Comparison of ENCODE assay signal across 20 mouse cellular contexts in genomic region chr3:14999914-15000313, GRCm38 (mm10).
A peak's percentile ranks its signal among the peaks of the same experiment; 100 is the strongest.
DNase-seq lines count a peak whose midpoint lies in the region; ATAC-seq lines count a peak whose summit lies in the region.
"Had no signal": no experiment of that assay in that cellular context is flagged by ENCODE, and none has a peak within 500 bp of the region (broad histone marks: within the 10 kb centered on the region; RNA-seq: fewer than 3 reads in every experiment).

No protein-coding gene starts in this region.

- H3K4me1 ChIP-seq in hindbrain, embryonic 16.5 days (ENCODE audit: control insufficient read depth, insufficient read depth, low read depth, low read length), result no peaks in the 10 kb centered on the region
- H3K4me1 ChIP-seq in hindbrain, embryonic 11.5 days (replicated peaks; ENCODE audit: control insufficient read depth, insufficient read depth, low read length), result no peaks in the 10 kb centered on the region
- H3K4me1 ChIP-seq: embryonic facial prominence, embryonic 12.5 days; forebrain, embryonic 13.5 days; forebrain, embryonic 15.5 days had no signal

- DNase-seq in ES-CJ7 (ENCODE audit: low read depth, low spot score), result peak; percentile 98
- DNase-seq in R1 (ENCODE audit: low read depth, low spot score), result peak; percentile 100
- DNase-seq in frontal cortex, postnatal 36 days (ENCODE audit: low spot score in 2 of 2), result no peak
- DNase-seq in hindbrain, embryonic 11.5 days (ENCODE audit: low spot score), result no peak
- DNase-seq: adrenal gland, adult 2 months; adrenal gland, postnatal 14 days; adrenal gland, postnatal 36 days; cerebellum, adult 11-12 months; cerebellum, adult 2 months; cerebellum, adult 9-10 months; cerebellum, postnatal 10 days; cerebellum, postnatal 25 days; forebrain, postnatal 0 days had no signal

- H3K4me3 ChIP-seq in hindbrain, embryonic 16.5 days (ENCODE audit: low read length), result no peak overlapping the region
- H3K4me3 ChIP-seq in hindbrain, embryonic 11.5 days (ENCODE audit: low read depth, low read length), result no peak overlapping the region
- H3K4me3 ChIP-seq: embryonic facial prominence, embryonic 10.5 days; embryonic facial prominence, embryonic 12.5 days; forebrain, embryonic 13.5 days; forebrain, embryonic 15.5 days had no signal

- ATAC-seq in hindbrain, embryonic 16.5 days, result no peak
- ATAC-seq in hindbrain, embryonic 11.5 days (ENCODE audit: low FRiP score), result no peak
- ATAC-seq: forebrain, embryonic 13.5 days; forebrain, embryonic 15.5 days; forebrain, postnatal 0 days; Patski had no signal

- no peaks in the 10 kb centered on the region for H3K36me3 ChIP-seq in hindbrain, embryonic 16.5 days (ENCODE audit: control insufficient read depth, insufficient read depth, low read length)
- no peaks in the 10 kb centered on the region for H3K36me3 ChIP-seq in hindbrain, embryonic 11.5 days (ENCODE audit: control insufficient read depth, insufficient read depth, low read length)
- H3K36me3 ChIP-seq: embryonic facial prominence, embryonic 10.5 days; embryonic facial prominence, embryonic 12.5 days; forebrain, embryonic 15.5 days; G1E had no signal

- no peaks in the 10 kb centered on the region for H3K9me3 ChIP-seq in hindbrain, embryonic 16.5 days (ENCODE audit: control insufficient read depth, low read length)
- H3K9me3 ChIP-seq in hindbrain, embryonic 11.5 days (ENCODE audit: control insufficient read depth, low read length), result no peaks in the 10 kb centered on the region
- H3K9me3 ChIP-seq: embryonic facial prominence, embryonic 10.5 days; embryonic facial prominence, embryonic 12.5 days; forebrain, embryonic 13.5 days; forebrain, embryonic 15.5 days; G1E had no signal

- no peaks in the 10 kb centered on the region for H3K27me3 ChIP-seq in hindbrain, embryonic 16.5 days (replicated peaks; ENCODE audit: control insufficient read depth, insufficient read depth, low read length)
- no peaks in the 10 kb centered on the region for H3K27me3 ChIP-seq in hindbrain, embryonic 11.5 days (ENCODE audit: control insufficient read depth, insufficient read depth, low read length)
- H3K27me3 ChIP-seq: embryonic facial prominence, embryonic 12.5 days; forebrain, embryonic 15.5 days; Patski had no signal

- H3K27ac ChIP-seq in hindbrain, embryonic 16.5 days (ENCODE audit: low read depth, low read length), result no peak overlapping the region
- H3K27ac ChIP-seq in hindbrain, embryonic 11.5 days (ENCODE audit: low read depth, low read length), result no peak overlapping the region
- H3K27ac ChIP-seq: embryonic facial prominence, embryonic 10.5 days; embryonic facial prominence, embryonic 12.5 days; forebrain, embryonic 13.5 days; forebrain, embryonic 15.5 days had no signal

- no peak overlapping the region for H3K4me2 ChIP-seq in hindbrain, embryonic 16.5 days (ENCODE audit: low read length)
- H3K4me2 ChIP-seq in hindbrain, embryonic 11.5 days (replicated peaks; ENCODE audit: low read depth, low read length), result no peak overlapping the region
- H3K4me2 ChIP-seq: embryonic facial prominence, embryonic 12.5 days; forebrain, embryonic 13.5 days; forebrain, embryonic 15.5 days had no signal

- no peak overlapping the region for H3K9ac ChIP-seq in hindbrain, embryonic 16.5 days (ENCODE audit: low read depth, low read length)
- H3K9ac ChIP-seq in hindbrain, embryonic 11.5 days (ENCODE audit: low read depth, low read length), result no peak overlapping the region
- H3K9ac ChIP-seq: embryonic facial prominence, embryonic 12.5 days; forebrain, embryonic 13.5 days; forebrain, embryonic 15.5 days; forebrain, postnatal 0 days had no signal

Comparison
In these comparisons a context has a peak if more than half of its experiments do, and no peak if none do; other contexts are left out.
1. DNase-seq: peak in ES-CJ7 (single experiment) and R1 (single experiment); none in frontal cortex, postnatal 36 days (0 of 2) and hindbrain, embryonic 11.5 days (single experiment).